Mouse (Mus musculus) left cerebral cortex, adult 9 months (tissue): ENCODE results near the gene Cuedc1.

Experiments
- DNase-seq, 2 experiments: peaks; one replicate each; pipeline ENCODE4 v3.0.0; 2022; ENCODE audit warnings: low spot score in 2 of 2

The Cuedc1 gene

DNA sequence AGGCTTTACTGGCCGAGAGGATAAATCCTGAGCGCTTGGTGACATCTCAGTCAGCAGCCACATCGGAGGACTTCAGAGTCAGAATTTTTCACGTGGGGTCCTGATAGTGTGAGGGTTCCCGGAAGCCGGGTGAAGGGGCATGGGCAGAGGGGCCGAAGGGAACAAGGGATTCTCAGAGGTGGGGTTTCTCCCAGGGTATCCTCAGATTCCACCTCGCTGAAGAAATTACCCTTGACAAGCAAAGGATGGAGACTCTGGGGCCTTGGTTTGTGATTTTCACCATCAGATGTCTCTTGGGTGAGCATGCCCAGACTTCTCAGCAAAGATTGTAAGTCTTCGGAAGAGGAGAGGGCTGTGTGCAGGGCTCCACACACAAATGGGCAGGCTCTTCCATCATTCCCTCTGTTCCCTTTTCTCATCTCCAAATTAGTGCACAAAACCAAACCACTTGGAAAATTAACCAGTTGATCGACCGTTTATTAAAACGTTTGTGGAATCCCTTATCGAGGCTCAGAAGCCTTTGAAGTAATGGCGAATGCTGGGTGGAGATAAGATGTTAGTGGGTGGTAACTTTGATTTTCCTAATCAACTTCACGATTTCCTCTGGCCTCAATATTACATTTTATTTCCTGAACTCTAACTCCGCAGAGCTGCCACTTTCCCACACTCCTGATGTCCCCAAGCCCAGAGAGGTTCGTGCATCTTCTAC is at the start of gene Cuedc1:
TSS of gene Cuedc1 (plus strand) at position 38 of the 709 bp plus-strand sequence.
- no peak for DNase-seq

DNA sequence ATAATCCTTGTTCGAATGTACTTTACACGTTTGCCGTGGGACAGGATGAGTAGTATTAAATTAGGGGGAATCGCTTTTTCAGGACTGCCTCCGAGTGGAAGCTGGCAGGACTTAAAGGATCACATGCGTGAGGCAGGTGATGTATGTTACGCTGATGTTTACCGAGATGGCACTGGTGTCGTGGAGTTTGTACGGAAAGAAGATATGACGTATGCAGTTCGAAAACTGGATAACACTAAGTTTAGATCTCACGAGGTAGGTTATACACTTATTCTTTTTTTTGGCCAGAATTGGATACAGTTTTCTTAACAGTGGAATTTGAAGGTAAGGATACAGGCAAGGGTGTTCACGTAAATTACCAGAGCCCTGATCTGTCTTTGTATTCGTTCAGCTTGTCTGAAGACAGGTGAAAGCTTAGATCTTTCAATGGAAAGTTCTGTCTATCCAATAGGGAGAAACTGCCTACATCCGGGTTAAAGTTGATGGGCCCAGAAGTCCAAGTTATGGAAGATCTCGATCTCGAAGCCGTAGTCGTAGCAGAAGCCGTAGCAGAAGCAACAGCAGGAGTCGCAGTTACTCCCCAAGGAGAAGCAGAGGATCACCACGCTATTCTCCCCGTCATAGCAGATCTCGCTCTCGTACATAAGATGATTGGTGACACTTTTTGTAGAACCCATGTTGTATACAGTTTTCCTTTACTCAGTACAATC is 48.7 kb upstream of the Cuedc1 start:
- no peak for DNase-seq

DNA sequence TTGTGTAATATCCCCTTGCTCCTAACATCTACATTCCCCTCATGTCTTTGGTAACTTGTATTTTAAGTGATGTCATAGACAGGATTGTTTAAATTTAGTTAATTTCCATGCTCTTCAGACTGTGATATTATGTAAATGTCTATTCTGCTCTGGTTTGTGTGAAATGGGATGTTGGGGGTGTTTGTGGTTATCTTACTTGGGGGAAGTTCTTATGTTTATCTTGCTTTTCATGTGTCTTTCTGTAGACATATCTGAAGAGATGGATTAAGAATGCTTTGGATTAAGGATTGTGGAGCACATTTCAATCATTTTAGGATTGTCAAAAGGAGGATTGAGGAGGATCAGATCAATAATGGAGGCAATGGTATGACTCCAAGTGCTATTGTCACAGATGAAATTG is 48.1 kb upstream of the Cuedc1 start:
- DNase-seq = no peak

DNA sequence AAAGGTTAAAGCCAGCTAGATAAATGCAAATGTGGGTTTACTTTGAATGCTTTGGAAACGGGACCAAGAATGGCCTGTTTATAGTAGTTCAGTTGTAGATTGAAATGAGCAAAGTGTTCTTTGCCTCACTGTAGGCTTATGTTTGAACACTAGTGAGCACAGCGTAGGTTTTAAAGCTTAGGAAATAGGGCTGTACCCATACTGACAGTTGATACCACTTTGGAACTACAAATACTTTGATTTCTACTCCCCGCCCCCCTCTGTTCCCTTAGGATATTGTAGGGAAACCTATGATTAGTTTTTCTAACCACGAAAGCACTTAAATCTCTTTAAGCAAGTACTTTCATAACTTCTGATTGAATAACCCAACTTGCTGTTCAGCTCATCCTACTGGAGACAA is 45.2 kb upstream of the Cuedc1 start:
- no peak for DNase-seq

DNA sequence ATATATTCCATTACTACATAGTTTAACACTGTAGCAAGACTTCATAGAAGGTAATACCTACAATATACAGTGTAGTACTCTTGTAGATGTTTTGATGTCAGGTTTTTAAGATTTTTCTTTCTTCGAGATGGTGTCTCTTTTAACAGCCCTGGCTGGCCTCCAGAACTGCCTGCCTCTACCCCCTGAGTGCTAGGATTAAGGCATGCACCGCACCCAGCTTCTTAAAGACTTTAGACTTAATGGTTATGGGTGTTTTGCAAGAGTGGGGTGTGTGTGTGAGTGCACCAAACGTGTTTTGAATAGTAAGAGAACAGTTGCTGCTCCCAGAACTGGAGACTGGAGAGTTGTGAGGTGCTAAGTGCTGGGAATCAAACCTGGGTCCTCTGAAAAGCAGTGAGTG is 44.0 kb upstream of the Cuedc1 start:
- DNase-seq = no peak

DNA sequence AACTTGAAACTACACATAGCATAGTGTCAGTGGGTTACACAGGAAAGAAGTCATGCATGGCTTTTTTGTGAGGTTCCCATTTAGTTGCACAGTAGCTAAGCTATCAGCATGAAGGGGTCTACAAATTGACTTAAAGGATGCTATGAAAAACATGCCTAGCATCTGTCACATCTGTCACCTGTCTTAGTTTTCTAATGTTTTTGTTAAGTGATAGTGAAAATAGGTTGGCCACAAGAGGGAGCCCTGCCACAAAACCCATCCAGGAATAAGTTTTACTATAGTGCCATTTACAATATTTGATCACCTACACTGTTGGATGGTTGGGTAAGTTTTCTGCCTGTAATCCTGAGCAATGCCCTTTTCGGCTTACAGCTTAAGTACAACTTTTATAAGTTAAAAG is 43.3 kb upstream of the Cuedc1 start:
- peak in 1 of 2 experiments; percentile 56 for DNase-seq

DNA sequence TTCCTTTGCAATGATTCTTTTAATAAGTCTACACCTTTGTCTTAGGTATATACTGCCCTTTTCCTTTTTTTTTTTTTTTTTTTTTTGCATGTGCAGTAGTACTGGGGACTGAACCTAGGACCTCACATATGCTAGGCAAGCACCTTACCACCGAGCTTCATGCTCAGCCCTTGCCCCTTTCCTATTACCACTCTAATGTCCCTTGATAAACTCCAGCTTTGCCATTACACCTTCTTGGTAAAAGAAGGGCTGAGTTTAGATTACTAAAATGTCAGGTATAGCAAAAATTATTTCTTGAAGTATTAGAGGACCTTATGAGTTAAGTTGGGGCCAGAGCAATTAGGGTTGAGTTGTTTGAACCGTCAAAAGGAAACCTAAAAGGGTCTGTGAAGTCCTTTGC is 42.1 kb upstream of the Cuedc1 start:
- DNase-seq = no peak

DNA sequence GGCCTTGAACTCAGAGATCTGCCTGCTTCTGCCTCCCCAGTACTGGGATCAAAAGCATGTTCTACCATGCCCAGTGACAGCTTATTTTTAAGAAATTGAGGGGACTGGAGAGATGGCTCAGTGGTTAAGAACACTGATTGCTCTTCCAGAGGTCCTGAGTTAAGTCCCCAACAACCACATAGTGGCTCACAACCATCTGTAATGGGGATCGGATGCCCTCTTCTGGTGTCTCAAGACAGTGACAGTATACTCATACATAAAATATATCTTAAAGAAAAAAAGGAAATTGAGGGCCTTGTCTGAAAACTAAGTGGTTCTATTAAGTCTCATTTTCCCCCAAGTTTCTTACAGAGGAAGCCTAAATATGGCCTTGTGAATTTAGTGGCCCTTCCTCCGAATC is 40.1 kb upstream of the Cuedc1 start:
- DNase-seq = no peak

DNA sequence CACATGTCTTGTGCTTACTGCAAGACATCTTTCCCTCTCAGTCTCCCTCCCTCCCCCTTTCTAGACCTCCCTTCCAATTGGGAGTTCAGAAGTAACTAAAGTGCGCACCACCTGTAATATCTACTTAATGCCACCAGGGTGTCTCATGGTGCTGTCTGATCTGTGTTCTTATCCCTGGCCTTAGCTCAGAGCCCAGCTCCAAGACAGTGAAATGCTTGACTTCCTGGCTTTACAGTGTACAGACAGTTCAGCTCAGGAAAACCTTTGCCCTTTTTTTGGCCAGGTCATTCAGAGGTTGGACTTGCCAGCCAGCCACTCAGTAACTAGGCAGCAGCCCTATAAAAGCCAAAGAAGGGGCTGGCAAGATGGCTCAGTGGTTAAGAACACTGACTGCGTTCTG is 38.7 kb upstream of the Cuedc1 start:
- DNase-seq = peak in 1 of 2 experiments; percentile 47

DNA sequence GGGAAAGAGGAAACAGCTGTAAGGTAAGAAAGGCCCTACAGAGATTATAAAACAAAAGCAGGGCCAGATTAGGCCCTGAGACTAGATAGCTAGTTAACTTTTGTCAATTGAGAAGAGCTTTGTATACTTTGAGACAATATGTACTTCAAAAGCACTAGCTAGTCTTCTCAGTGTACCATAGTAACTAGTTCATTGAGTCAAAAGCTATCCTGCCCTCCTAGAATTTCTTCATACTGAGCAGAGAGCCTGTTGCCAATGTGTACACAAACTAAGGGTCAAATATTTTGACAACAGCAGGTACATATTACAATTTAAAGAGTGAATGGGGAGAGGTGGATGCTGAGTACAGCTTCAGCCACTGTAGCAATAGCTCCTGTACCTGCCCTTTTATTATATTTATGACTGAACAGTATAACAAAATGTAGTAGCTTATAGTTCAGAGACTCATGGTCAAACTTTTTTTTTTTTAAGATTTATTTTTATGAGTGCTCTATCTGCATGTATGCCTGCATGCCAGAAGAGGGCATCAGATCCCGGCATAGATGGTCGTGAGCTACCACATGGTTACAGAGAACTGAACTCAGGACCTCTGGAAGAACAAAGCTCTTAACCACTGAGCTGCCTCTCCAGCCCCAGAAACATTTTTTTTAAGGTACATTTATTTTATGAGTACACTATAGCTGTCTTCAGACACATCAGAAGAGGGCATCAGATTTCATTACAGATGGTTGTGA is 35.8 kb upstream of the Cuedc1 start:
- no peak for DNase-seq

DNA sequence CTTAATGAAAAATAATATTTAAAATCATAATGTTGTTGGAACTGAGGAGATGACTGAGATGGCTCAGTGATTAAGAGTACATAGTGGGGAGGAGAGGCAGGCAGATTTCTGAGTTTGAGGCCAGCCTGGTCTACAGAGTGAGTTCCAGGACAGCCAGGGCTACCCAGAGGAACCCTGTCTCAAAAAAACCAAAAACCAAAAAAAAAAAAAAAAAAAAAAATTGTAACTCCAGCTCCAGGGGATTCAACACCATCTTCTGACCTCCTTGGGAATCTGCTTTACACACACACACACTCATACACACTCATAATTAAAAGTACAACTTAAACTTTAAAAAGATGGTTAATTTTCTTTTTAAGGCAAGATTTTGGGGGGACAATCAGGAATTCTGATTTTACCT is 32.1 kb upstream of the Cuedc1 start:
- DNase-seq = no peak

DNA sequence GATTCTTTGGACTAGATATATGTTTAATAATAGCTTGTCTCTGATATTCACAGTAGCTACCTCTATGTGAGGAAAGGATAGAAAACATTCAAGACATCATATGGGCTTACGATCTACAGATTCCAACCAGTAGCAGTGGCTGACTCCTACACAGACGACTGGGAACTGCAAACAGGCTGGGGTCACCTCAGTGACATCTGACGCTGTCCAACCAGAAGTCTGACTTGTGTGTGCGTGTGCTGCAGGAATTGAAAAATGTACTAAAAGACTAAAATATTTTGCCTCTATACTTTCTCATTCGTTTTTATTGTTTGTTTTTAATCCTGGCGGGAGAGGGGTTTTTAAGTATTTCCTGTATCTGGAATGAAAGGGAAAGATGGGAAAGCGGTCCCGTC is 30.7 kb upstream of the Cuedc1 start:
- DNase-seq = no peak

DNA sequence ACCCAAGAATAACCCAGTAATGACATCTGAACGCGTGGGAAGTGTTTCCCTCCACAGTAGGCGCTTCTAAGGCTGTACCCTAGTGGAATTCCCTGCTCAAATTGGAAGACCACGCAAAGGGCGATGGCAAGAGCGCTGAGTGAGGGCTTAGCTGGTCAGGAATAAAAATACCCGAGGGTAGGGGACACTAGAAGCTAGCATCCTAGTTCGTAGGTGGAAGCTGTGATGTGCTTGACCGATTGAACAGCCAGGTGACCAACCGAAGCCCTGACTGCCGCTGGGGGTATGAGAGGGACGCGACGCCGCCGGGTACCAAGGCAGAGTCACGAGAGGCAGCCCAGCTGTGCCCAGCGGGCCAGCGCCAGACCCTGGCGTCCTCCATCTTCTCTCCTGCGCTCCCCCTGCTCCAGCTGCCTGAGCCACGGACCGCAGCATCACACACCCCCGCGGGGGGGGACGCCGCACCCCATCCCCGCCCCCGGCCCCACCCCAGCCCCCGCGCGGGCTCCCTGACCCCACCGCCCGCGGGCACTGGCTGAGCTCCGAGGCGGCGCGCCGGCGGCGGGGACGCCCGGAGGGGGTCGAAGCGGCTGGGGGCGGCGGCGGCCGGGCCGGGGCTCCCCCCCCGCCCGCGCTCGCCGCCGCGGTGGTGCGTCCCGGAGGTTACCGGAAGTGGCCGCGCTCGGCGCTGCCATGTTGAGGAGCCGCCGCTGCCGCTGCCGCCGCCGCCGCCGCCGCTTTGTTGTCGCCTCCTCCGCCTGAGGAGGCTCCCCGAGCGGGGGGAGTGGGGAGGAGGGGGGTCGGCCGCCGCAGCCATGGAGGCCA is 30.1 kb upstream of the Cuedc1 start, which contains the start of gene Vezf1:
TSS of gene Vezf1 (plus strand) at position 694 of the 825 bp plus-strand sequence.
- peak in 1 of 2 experiments; percentile 60 for DNase-seq

DNA sequence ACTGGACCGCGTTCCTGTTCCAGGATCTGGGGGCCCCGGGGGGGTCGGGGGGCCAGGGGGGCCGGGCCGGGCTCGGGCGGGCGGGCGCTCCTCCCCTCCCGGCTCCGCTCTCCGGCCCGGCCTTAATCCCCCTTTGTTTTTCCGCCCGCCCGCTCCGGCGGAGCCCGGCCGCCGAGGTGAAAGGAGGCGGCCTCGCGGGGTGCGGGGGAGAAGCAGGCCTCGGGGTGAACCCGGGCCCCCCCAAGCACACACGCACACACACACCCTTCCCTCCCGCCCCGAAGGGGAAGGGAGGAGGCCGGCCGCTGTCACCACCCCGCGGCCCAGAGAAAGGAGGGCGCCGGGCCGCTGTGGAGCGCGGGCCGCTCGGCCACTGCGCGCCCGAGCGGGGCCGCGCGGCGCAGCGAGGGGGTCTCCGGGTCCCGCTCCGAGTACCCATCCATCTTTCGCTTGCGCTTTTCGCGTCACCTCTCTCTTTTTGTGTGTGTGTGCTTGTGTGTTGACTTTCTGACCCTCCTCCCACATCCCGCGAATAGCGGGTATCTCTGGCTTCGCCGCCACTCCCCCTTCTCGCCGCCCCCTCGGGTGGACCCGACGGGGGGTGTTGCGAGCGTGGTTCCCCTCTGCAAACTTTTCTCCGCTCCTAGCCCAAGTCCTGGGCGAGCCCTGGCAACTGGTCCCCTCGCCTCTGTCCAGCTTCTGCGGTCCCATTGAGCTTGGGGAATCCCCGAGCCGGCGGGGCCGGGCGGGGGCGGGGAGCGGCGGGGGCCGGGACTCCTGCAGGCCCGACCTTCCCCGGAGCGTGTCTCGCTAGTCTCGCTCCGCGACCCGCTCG is 29.2 kb upstream of the Cuedc1 start:
- no peak for DNase-seq

DNA sequence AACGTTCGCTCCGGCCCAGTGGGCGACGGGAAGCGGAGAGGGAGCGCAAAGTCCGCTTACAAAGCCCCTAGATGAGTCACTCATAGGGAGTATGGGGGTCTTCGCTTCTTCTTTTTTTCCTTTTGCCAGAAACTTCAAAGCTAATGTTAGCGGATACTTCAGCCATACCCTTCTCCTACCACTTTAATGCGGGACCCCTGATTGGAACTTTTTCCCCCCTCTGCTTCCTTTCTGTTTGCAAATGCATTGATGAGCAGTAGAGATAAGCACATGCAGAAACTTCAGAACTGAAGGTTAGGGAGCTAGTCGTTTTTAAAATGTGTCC is 28.6 kb upstream of the Cuedc1 start:
- no peak for DNase-seq

DNA sequence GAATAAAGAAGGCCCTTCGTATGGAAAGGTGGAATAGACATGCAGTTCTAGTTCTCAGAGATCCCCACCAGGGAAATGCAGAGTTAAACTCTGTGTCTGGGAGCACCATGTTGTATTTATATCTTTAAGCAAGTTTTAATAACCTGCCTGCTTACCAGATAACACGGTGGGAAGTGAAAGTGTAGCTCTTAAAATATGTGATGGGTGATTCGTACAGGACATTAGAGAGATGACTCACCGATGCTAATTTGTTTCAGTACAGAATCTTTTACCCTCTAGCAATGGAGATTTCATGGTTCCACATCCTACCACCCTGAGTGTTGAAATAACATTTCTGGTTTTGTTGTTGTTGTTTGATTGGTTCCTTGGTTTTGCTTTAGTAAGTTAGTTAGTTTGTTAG is 27.5 kb upstream of the Cuedc1 start:
- no peak for DNase-seq

DNA sequence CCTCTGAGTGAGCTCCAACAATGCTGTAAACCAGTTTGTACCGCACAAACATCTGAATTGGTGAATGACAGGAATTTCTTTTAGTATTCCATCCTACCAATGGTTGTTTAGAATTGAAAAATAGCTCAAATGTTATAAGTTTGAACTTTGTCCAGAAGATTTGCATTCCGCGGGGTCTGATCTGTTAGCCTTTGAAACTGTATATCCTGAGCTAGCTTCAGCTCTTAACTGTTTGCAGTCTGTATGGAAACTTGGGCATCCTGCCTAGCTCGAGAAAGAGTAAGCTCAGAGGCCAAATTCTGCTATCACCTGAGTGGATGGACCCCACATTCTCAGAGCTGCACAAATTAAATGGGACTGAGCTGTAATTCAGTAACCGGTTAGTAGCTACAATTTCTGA is 26.7 kb upstream of the Cuedc1 start:
- DNase-seq = no peak

DNA sequence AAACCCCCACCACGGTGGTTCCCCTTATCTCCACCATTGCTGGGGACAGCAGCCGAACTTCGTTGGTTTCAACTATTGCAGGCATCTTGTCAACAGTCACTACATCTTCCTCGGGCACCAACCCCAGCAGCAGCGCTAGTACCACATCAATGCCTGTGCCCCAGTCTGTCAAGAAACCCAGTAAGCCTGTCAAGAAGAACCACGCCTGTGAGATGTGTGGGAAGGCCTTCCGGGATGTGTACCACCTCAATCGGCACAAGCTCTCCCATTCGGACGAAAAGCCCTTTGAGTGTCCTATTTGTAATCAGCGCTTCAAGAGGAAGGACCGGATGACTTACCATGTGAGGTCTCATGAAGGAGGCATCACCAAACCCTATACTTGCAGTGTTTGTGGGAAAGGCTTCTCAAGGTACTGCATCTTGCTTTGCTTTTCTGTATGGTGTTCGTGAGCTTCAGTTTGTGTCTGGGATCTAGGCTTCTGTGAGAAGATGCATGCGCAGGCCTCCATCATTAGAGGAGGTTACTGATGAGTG is 24.4 kb upstream of the Cuedc1 start:
- DNase-seq = no peak

DNA sequence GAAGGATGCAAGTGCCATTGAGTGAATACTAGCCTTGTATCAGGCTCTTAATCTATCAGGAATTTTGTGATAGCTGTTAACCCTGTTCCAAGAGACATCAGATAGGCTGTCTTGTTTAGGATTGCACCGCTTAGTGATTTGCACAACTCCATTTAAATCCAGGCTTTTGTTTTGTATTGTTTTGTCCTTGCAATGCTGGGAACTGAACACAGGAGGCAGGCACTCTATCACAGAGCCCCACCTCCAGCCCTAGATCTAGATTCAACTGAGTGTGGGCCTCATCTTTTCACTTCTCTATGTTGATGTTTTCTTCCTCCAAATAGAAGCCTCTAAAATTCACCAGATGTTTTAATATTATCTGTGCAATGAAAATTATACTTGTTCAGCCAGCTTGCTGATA is 22.2 kb upstream of the Cuedc1 start:
- no peak for DNase-seq

DNA sequence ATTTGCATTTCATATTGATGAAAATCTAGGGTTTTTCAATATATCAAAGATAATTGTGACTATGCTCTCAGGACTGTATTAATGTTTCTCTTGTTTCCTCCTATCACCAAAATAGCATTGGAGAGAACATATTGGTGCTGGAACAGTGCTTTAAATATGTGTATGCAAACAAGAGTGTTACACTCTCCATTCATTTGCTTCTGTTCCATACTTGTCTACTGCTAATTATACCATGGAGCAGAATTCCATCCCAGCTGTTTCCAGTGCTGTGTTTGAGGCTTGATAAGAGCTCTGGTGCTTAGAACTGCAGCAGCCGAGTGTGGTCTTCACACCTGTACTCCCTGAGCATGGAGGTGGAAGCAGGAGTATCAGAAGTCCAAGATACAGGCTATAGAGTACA is 21.5 kb upstream of the Cuedc1 start:
- DNase-seq = no peak

DNA sequence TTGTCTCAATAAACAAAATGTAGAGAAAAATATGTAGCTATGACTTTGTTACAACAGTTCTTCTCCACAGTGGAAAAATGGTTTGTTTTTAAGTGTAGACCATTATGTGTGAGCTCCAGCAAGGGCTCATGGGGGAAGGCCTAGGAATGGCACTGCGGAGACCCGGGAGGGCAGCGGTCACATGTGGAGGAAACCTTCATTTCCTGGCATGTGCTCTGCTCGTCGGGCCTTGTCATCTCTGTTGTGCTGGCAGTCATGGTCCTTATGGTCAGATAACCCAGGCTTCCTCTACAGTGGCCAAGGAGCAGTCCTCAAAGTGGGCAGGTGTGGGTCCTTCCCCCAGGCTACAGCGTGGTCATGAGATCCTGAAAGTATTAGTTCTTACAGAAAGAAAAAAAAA is 14.2 kb upstream of the Cuedc1 start:
- no peak for DNase-seq
